ENCODE assay signal across 9 mouse cellular contexts in genomic region chr4:152424922-152425321, GRCm38 (mm10). TPM values are rescaled to one million over a fixed set of nuclear protein-coding genes. Genes with fewer than 3 reads are reported as not detected.
DNase-seq lines count a peak whose midpoint lies in the region; ATAC-seq and TF ChIP-seq lines count a peak whose summit lies in the region.
"Had no signal": no experiment of that assay in that cellular context is flagged by ENCODE, and none has a peak within 500 bp of the region (broad histone marks: within the 10 kb centered on the region; RNA-seq: fewer than 3 reads in every experiment).

No protein-coding gene starts in this region.

- H3K4me1 ChIP-seq in heart, adult 2 months (ENCODE audit: control insufficient read depth, insufficient read depth, low read length) = no peaks in the 10 kb centered on the region
- H3K4me1 ChIP-seq in heart, embryonic 11.5 days (ENCODE audit: control insufficient read depth, insufficient read depth, low read length) = no peaks in the 10 kb centered on the region
- peaks cover 9% of the 10 kb centered on the region; the same call in 1 of the 2 replicates for H3K4me1 ChIP-seq in neural tube, embryonic 15.5 days
- H3K4me1 ChIP-seq in embryonic facial prominence, embryonic 11.5 days (ENCODE audit: control insufficient read depth, insufficient read depth, low read length) = no peaks in the 10 kb centered on the region
- no peaks in the 10 kb centered on the region for H3K4me1 ChIP-seq in stomach, postnatal 0 days (replicated peaks; ENCODE audit: control insufficient read depth, insufficient read depth)

- 66% methylated on average over 5 of the region's 5 CpGs for WGBS in heart, adult 2 months
- 56% methylated on average over 5 of the region's 5 CpGs for WGBS in heart, embryonic 11.5 days (ENCODE audit: insufficient replicate concordance)
- WGBS in neural tube, embryonic 15.5 days = 76% methylated on average over 5 of the region's 5 CpGs
- WGBS in embryonic facial prominence, embryonic 11.5 days = 63% methylated on average over 5 of the region's 5 CpGs
- 66% methylated on average over 5 of the region's 5 CpGs for WGBS in stomach, postnatal 0 days

- no peaks in the 10 kb centered on the region for H3K79me2 ChIP-seq in heart, adult 2 months (replicated peaks; ENCODE audit: control insufficient read depth, insufficient read depth, low read length)

- DNase-seq in heart, adult 2 months = no peak
- DNase-seq in neural tube, embryonic 10.5 days (ENCODE audit: extremely low spot score, low spot score) = peak; percentile 54
- peak; percentile 39 for DNase-seq in embryonic facial prominence, embryonic 11.5 days (ENCODE audit: low spot score)
- DNase-seq in stomach, postnatal 0 days (ENCODE audit: low spot score) = peak; percentile 30
- no peak for DNase-seq in frontal cortex, adult 2 months (ENCODE audit: extremely low spot score in 1 of 2, low spot score in 1 of 2)
- no peak for DNase-seq in heart, postnatal 25 days (ENCODE audit: low spot score)

- H3K4me2 ChIP-seq in heart, embryonic 11.5 days = no peak overlapping the region
- no peak overlapping the region for H3K4me2 ChIP-seq in neural tube, embryonic 15.5 days
- no peak overlapping the region for H3K4me2 ChIP-seq in embryonic facial prominence, embryonic 11.5 days (ENCODE audit: low read depth, low read length)
- no peak overlapping the region for H3K4me2 ChIP-seq in stomach, postnatal 0 days (replicated peaks; ENCODE audit: low read depth)

- no peak overlapping the region for H3K9ac ChIP-seq in heart, adult 2 months (ENCODE audit: low read depth, low read length)
- H3K9ac ChIP-seq in heart, embryonic 11.5 days (ENCODE audit: low read depth, low read length) = no peak overlapping the region
- no peak overlapping the region for H3K9ac ChIP-seq in neural tube, embryonic 15.5 days (replicated peaks)
- H3K9ac ChIP-seq in embryonic facial prominence, embryonic 11.5 days (replicated peaks; ENCODE audit: low read length) = no peak overlapping the region
- H3K9ac ChIP-seq in stomach, postnatal 0 days (ENCODE audit: low read length) = no peak overlapping the region

- ATAC-seq in heart, embryonic 11.5 days (replicated peaks; ENCODE audit: insufficient number of reproducible peaks, low FRiP score, low TSS enrichment) = no peak
- no peak for ATAC-seq in neural tube, embryonic 15.5 days (ENCODE audit: low FRiP score)
- no peak for ATAC-seq in embryonic facial prominence, embryonic 11.5 days (replicated peaks; ENCODE audit: insufficient number of reproducible peaks, low FRiP score, low TSS enrichment, low read depth)
- ATAC-seq in stomach, postnatal 0 days (ENCODE audit: low FRiP score, low TSS enrichment) = no peak
- ATAC-seq: Patski had no signal

- no peaks in the 10 kb centered on the region for H3K36me3 ChIP-seq in heart, adult 2 months (ENCODE audit: control insufficient read depth, insufficient read depth, low read length)
- H3K36me3 ChIP-seq in heart, embryonic 11.5 days (ENCODE audit: control insufficient read depth, insufficient read depth, low read length) = no peaks in the 10 kb centered on the region
- no peaks in the 10 kb centered on the region for H3K36me3 ChIP-seq in neural tube, embryonic 15.5 days
- no peaks in the 10 kb centered on the region for H3K36me3 ChIP-seq in embryonic facial prominence, embryonic 11.5 days (replicated peaks; ENCODE audit: control insufficient read depth, insufficient read depth, low read depth, low read length)
- no peaks in the 10 kb centered on the region for H3K36me3 ChIP-seq in stomach, postnatal 0 days (ENCODE audit: control insufficient read depth, insufficient read depth, low read length)

- no peak overlapping the region for H3K4me3 ChIP-seq in heart, adult 2 months
- no peak overlapping the region for H3K4me3 ChIP-seq in heart, embryonic 11.5 days (ENCODE audit: low read depth, low read length)
- H3K4me3 ChIP-seq in neural tube, embryonic 15.5 days (replicated peaks) = no peak overlapping the region
- no peak overlapping the region for H3K4me3 ChIP-seq in embryonic facial prominence, embryonic 11.5 days (ENCODE audit: low read depth, low read length)
- H3K4me3 ChIP-seq in stomach, postnatal 0 days (ENCODE audit: low read depth, low read length) = no peak overlapping the region

- no peaks in the 10 kb centered on the region; the same call in 1 of the 2 replicates for H3K27me3 ChIP-seq in heart, adult 2 months (ENCODE audit: control insufficient read depth, insufficient read depth, low read length)
- H3K27me3 ChIP-seq in heart, embryonic 11.5 days (ENCODE audit: control insufficient read depth, insufficient read depth, low read length) = no peaks in the 10 kb centered on the region
- no peaks in the 10 kb centered on the region for H3K27me3 ChIP-seq in neural tube, embryonic 15.5 days (replicated peaks)
- H3K27me3 ChIP-seq in embryonic facial prominence, embryonic 11.5 days (ENCODE audit: control insufficient read depth, insufficient read depth, low read length) = no peaks in the 10 kb centered on the region
- H3K27me3 ChIP-seq in stomach, postnatal 0 days (ENCODE audit: control insufficient read depth, insufficient read depth, low read length) = no peaks in the 10 kb centered on the region
- H3K27me3 ChIP-seq: Patski had no signal

- TF ChIP-seq CTCF in heart, adult 2 months (IDR thresholded peaks at IDR 0.05) = peak; percentile 64
- peak; percentile 66 for TF ChIP-seq CTCF in stomach, postnatal 0 days (IDR thresholded peaks at IDR 0.05; ENCODE audit: low read depth)

- no peak for TF ChIP-seq EP300 in heart, adult 2 months (IDR thresholded peaks at IDR 0.05; ENCODE audit: insufficient read depth, low read depth, low read length)
- no peak for TF ChIP-seq EP300 in stomach, postnatal 0 days (optimal IDR thresholded peaks at IDR 0.05)

- intact Hi-C loops in heart, adult 2 months (cut with DNase I) = no loop called here
- intact Hi-C loops in heart, postnatal 25 days (cut with DNase I) = no loop called here

- TF ChIP-seq POLR2A in heart, adult 2 months (IDR thresholded peaks at IDR 0.05; ENCODE audit: insufficient read depth, low read depth, low read length) = no peak

- H3K9me3 ChIP-seq in heart, embryonic 11.5 days (replicated peaks; ENCODE audit: control insufficient read depth, low read length) = no peaks in the 10 kb centered on the region
- no peaks in the 10 kb centered on the region for H3K9me3 ChIP-seq in neural tube, embryonic 15.5 days (replicated peaks)
- no peaks in the 10 kb centered on the region for H3K9me3 ChIP-seq in embryonic facial prominence, embryonic 11.5 days (replicated peaks; ENCODE audit: control insufficient read depth, low read length)
- no peaks in the 10 kb centered on the region for H3K9me3 ChIP-seq in stomach, postnatal 0 days (ENCODE audit: control insufficient read depth, low read length)

- no peak overlapping the region for H3K27ac ChIP-seq in heart, adult 2 months
- no peak overlapping the region for H3K27ac ChIP-seq in heart, embryonic 11.5 days (ENCODE audit: low read depth, low read length)
- H3K27ac ChIP-seq in neural tube, embryonic 15.5 days (replicated peaks) = no peak overlapping the region
- H3K27ac ChIP-seq in embryonic facial prominence, embryonic 11.5 days (replicated peaks; ENCODE audit: low read depth, low read length) = no peak overlapping the region
- no peak overlapping the region for H3K27ac ChIP-seq in stomach, postnatal 0 days (replicated peaks)

RNA-seq across cellular contexts. Expression of gene Nphp4, which starts 51.6 kb away (rescaled TPM):
- under 1 TPM; 0.57 to 0.70 TPM for total RNA-seq in heart, adult 2 months (2021)
- 0.82 and 1.3 TPM in 2 replicates for polyA plus RNA-seq in heart, adult 2 months (2012; rRNA removed)
- polyA plus RNA-seq in heart, embryonic 11.5 days (2014; fragmentation: Nextera tagmentation; extraction: Ambion mirVana) = 1.7 and 1.9 TPM in 2 replicates
- polyA plus RNA-seq in neural tube, embryonic 15.5 days (2015; fragmentation: Nextera tagmentation; extraction: Ambion mirVana) = 4.9 and 5.4 TPM in 2 replicates
- 2.2 and 2.9 TPM in 2 replicates for polyA plus RNA-seq in embryonic facial prominence, embryonic 11.5 days (2014; fragmentation: Nextera tagmentation; extraction: Ambion mirVana)
- polyA plus RNA-seq in stomach, postnatal 0 days (2015; fragmentation: Nextera tagmentation; extraction: Ambion mirVana) = 0.48 and 0.58 TPM in 2 replicates
- polyA plus RNA-seq in frontal cortex, adult 2 months (2012; rRNA removed) = 13.6 and 13.8 TPM in 2 replicates
- total RNA-seq in heart, postnatal 25 days (2021) = 1 to 10 TPM in 1 of 2 experiments, under 1 TPM in 1; 0.89 to 1.2 TPM

RNA-seq across cellular contexts. Expression of gene Kcnab2, which starts 52.7 kb away (rescaled TPM):
- total RNA-seq in heart, adult 2 months (2021) = 1 to 10 TPM; 2.3 to 3.5 TPM
- polyA plus RNA-seq in heart, adult 2 months (2012; rRNA removed) = 1.6 and 2.1 TPM in 2 replicates
- polyA plus RNA-seq in heart, embryonic 11.5 days (2014; fragmentation: Nextera tagmentation; extraction: Ambion mirVana) = 2.2 and 3.5 TPM in 2 replicates
- 37.1 and 50.5 TPM in 2 replicates for polyA plus RNA-seq in neural tube, embryonic 15.5 days (2015; fragmentation: Nextera tagmentation; extraction: Ambion mirVana)
- 5.4 and 5.9 TPM in 2 replicates for polyA plus RNA-seq in embryonic facial prominence, embryonic 11.5 days (2014; fragmentation: Nextera tagmentation; extraction: Ambion mirVana)
- polyA plus RNA-seq in stomach, postnatal 0 days (2015; fragmentation: Nextera tagmentation; extraction: Ambion mirVana) = 1.2 and 1.3 TPM in 2 replicates
- polyA plus RNA-seq in frontal cortex, adult 2 months (2012; rRNA removed) = 192 and 194 TPM in 2 replicates
- total RNA-seq in heart, postnatal 25 days (2021) = 1 to 10 TPM; 2.1 to 3.4 TPM

Comparison
In these comparisons a context has a peak if more than half of its experiments do, and no peak if none do; other contexts are left out.
1. DNase-seq: peak in neural tube, embryonic 10.5 days (single experiment), embryonic facial prominence, embryonic 11.5 days (single experiment) and stomach, postnatal 0 days (single experiment); none in heart, adult 2 months (0 of 2), frontal cortex, adult 2 months (0 of 2) and heart, postnatal 25 days (single experiment).